Mouse (Mus musculus): ENCODE measurements around the gene Zfp821.

Gene Zfp821

GRCm38 (mm10) chr8:109705320-109706075 lies at the start of gene Zfp821:
Zfp821 (plus strand) TSS chr8:109705546.
- peak; percentile 97 for DNase-seq

DNA sequence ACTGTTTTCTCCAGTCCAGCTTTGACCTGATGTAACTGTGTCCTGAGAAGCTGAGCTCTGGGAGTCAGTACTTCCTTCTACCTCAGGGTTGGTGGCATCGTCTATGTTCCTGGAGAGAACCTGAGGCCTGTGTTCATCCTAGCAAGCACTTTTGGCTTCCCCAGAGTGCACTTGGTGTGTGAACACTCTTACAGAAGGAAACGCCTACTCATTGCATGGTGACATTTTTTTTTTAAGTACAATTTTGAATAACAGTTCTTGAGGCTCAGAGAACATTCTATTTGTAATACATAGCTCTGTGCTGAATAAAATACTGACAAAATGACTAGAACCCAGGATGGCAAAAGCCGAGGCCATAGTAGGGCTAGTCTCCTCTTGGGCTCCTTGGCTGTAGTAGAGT lies 48.5 kb upstream of the Zfp821 start:
- DNase-seq = no peak

DNA sequence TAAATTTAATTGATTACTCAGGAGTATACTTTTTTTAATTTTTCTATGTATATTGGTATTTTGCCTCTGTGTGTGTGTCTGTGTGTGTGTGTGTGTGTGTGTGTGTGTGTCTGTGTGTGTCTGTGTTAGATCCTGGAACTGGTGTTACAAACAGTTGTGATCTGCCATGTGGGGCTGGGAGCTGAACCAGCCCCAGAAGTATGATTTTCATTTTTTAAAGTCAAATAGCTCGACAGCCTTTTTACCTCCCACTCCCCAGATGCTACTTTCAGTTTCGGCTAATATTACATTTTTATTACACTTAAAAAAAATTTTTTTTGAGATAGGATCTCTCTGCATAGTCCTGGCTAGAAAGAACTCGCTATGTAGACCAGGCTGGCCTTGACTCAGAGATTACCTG lies 43.0 kb upstream of the Zfp821 start:
- no peak for DNase-seq

DNA sequence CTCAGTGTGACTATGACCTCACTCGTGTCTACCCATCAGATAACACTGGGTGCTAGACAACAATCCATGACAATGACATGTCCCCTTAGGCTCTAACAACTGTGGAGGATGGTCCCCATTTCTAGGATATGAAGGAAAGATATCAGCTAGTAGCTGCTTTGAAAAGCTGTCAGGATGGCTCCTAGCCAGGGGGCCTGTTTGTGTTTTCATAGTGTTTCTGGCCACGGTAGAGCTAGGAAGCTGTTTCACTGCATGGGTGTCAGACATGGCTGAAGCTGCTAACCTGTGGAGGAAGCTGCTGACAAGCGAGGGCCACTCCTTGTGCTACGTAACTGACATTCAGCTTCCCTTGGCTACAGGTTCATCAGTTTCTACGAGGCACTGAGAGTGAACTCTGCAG lies 38.7 kb upstream of the Zfp821 start:
- DNase-seq = no peak

DNA sequence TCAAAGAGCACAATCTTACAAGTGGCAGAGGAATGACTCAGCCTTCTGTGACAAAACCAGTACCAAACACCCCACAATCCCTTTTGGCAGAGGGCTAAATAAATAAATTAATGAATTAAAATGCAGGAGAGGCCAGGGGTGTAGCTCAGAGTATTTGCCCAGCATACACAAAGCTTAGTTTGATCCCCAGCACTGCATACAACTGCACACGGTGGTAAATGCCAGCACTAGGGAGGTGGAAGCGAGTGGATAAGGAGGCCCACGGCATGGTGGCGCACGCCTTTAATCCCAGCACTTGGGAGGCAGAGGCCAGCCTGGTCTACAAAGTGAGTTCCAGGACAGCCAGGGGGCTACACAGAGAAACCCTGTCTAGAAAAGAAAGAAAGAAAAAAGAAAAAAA lies 32.7 kb upstream of the Zfp821 start:
- no peak for DNase-seq

- no peak for DNase-seq
Observed at GRCm38 (mm10) chr8:109673596-109673995, 31.8 kb upstream of the Zfp821 start.

GRCm38 (mm10) chr8:109675896-109676643 lies 29.3 kb upstream of the Zfp821 start:
- DNase-seq = no peak

DNA sequence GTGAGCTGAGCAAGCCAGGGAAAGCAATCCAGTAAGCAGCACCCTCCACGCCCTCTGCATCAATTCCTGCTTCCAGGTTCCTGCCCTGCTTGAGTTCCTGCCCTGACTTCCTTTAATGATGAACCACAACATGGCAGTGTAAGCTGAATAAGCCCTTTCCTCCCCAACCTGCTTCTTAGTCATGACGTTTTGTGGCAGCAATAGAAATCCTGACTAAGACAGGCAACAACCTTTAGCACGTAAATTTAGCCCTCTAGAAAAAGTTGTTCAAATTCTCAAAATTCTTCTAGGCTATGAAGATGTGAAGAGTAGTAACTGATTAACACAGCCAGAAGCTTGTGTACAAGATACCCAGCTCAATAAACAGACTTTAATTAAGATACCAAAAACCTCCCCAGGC lies 23.8 kb upstream of the Zfp821 start:
- DNase-seq = no peak

GRCm38 (mm10) chr8:109682120-109682519 lies 23.2 kb upstream of the Zfp821 start:
- DNase-seq = no peak

DNA sequence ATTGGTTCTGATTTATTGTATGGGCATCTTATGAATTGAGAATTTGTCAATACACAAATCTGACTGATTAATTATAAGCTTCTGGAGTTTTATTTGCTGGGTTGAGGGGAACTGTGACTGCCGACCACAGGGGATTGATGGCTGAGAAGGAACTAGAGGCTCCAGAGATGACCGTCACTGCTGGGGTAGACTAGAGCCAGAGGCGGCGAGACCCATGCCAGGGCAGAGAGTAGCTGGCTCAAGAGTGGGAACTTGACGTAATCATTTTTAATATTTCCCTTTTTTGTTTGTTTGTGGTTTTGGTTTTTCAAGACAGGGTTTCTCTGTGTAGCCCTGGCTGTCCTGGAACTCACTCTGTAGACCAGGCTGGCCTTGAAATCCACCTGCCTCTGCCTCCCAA lies 18.1 kb upstream of the Zfp821 start:
- DNase-seq = no peak

- peak; percentile 42 for DNase-seq
Observed at GRCm38 (mm10) chr8:109691769-109692168, 13.6 kb upstream of the Zfp821 start.

GRCm38 (mm10) chr8:109692443-109693145 lies 12.8 kb upstream of the Zfp821 start:
- no peak for DNase-seq

DNA sequence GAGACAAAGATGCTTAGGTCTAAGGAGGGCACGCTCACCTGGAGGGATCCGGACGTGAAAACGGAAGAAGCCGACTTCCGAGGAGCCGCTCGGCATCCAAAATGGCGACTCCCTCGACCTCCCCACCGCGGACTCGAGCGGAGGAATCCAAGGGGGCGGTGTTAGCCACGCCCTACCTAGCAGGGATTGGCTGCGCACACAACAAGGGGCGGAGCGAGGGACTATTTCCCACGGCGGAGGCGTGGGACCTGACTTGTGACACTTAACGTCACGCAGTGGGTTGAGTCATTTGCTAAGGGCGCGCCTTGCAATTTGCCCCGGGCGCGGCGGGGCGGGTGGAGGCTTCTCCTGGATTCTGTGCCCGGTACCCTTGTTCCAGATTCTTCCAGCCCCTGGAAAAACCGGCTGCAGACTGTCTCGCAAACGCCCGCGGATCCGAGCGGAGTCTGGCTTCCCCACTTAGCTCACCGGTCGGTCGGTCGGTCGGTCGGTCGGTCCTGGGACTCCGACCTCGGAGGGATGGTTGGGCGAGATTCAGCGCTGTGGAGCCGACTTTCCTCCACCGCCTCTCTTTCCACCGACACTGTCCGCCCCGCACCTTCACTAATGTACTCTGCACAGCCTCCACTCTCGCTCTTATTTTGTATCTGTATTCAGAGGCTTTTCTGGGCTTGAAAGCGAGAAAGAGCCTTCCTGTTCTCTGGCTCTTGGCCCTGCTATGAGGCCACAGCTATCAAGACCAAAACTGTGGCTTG lies 12.0 kb upstream of the Zfp821 start, which contains the start of gene Ist1:
Gene Ist1, minus strand, starts transcription at position 115 of the 755 bp plus-strand sequence.
- peak; percentile 97 for DNase-seq

- DNase-seq = peak; percentile 55
Observed at GRCm38 (mm10) chr8:109694154-109694553, 11.2 kb upstream of the Zfp821 start.

GRCm38 (mm10) chr8:109697754-109698153 lies 7.6 kb upstream of the Zfp821 start:
- no peak for DNase-seq

- no peak for DNase-seq
Observed at GRCm38 (mm10) chr8:109698477-109698876, 6.9 kb upstream of the Zfp821 start.

- no peak for DNase-seq
Observed at GRCm38 (mm10) chr8:109704565-109705319, 604 bp upstream of the Zfp821 start.

- peak; percentile 63 for DNase-seq
Observed at GRCm38 (mm10) chr8:109706076-109706873, 929 bp downstream of the Zfp821 start.

DNA sequence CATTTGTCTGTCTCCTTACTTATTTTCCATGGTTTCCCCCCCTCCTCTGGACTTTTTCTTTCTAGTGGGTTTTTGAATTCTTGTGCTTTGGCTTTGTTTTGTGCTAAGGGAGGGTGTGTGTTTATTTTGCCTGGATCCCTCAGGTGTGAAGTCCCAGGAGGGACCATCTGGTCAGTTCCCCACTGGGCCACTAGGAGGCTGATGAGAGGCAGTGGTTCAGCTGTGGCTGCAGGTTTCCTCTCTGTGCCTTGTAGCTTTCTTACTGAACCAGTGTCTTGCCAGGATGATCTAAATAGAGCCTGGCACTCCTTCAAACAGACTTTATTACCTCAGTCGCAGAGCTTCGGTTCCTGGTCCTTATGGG lies 1.5 kb downstream of the Zfp821 start:
- DNase-seq = peak; percentile 76

DNA sequence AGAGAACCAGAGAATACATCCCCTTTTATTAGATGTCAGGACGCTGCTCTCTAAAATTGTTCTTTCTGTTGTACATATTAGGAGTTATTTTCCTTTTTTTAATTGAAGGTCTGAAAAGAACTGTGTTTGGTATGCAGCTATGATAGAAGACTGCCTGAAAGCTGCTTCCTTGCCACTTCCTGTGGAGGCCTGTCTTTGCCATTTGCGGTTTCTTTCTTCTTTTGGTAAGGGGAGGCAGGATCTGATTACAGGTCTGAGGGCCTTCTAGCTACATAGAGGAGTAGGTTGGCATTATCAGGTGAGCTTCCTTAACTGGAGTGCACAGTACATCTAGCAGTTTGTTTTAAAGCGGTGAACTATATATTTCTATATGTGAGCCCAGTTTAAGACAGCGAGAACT lies 2.6 kb downstream of the Zfp821 start:
- DNase-seq = no peak

- no peak for DNase-seq
Observed at GRCm38 (mm10) chr8:109712521-109712920, 7.2 kb downstream of the Zfp821 start.

Data from cerebellum, adult 9-11 months (tissue).